8 mouse cellular contexts compared by ENCODE assay signal in genomic region chr15:81522761-81523168, GRCm38 (mm10). TPM values are rescaled to one million over a fixed set of nuclear protein-coding genes. Genes with fewer than 3 reads are reported as not detected.
A peak's percentile ranks its signal among the peaks of the same experiment; 100 is the strongest.
DNase-seq lines count a peak whose midpoint lies in the region; ATAC-seq and TF ChIP-seq lines count a peak whose summit lies in the region.

No protein-coding gene starts in this region.

- no peaks in the 10 kb centered on the region for H3K9me3 ChIP-seq in heart, embryonic 14.5 days (ENCODE audit: control insufficient read depth, low read length)
- no peaks in the 10 kb centered on the region for H3K9me3 ChIP-seq in ES-E14 (ENCODE audit: control insufficient read depth, insufficient read depth, low read depth, low read length)
- H3K9me3 ChIP-seq in forebrain, embryonic 13.5 days (replicated peaks), result no peaks in the 10 kb centered on the region
- no peaks in the 10 kb centered on the region for H3K9me3 ChIP-seq in liver, embryonic 12.5 days (replicated peaks)
- H3K9me3 ChIP-seq in stomach, embryonic 16.5 days (replicated peaks; ENCODE audit: control insufficient read depth, low read length), result no peaks in the 10 kb centered on the region

- peak; percentile 72; the same call in 1 of the 2 replicates for ATAC-seq in heart, embryonic 14.5 days (ENCODE audit: insufficient number of reproducible peaks, insufficient read depth, low FRiP score, low read depth)
- peak; percentile 65; the same call in 1 of the 2 replicates for ATAC-seq in forebrain, embryonic 13.5 days
- peak; percentile 86 for ATAC-seq in liver, embryonic 12.5 days
- peak; percentile 89 for ATAC-seq in stomach, embryonic 16.5 days (ENCODE audit: insufficient read depth, low FRiP score)

- H3K9ac ChIP-seq in heart, embryonic 14.5 days (ENCODE audit: low read length), result peak overlapping the region; percentile 80
- H3K9ac ChIP-seq in ES-E14 (ENCODE audit: insufficient read depth, low read depth, low read length, poor library complexity, severe bottlenecking), result peak overlapping the region; percentile 79
- H3K9ac ChIP-seq in forebrain, embryonic 13.5 days, result peak overlapping the region; percentile 76
- H3K9ac ChIP-seq in liver, embryonic 12.5 days, result peak overlapping the region; percentile 71
- peak overlapping the region; percentile 74 for H3K9ac ChIP-seq in stomach, embryonic 16.5 days (ENCODE audit: low read length)

- DNase-seq in heart, adult 18-20 months, result no peak
- peak; percentile 65 for DNase-seq in ES-E14 (ENCODE audit: low read depth, low spot score)
- no peak for DNase-seq in adrenal gland, adult 8-10 months
- DNase-seq in left cerebral cortex, adult 8-10 months (ENCODE audit: low spot score in 2 of 2), result no peak

- peaks cover 0 to 3% of the 10 kb centered on the region in 2 experiments; a peak in 2 of 4 replicates for H3K4me1 ChIP-seq in heart, embryonic 14.5 days (ENCODE audit: control insufficient read depth in 2 of 2, insufficient read depth in 2 of 2, low read length in 2 of 2)
- H3K4me1 ChIP-seq in ES-E14 (ENCODE audit: control insufficient read depth in 2 of 2, insufficient read depth in 2 of 2, low read length in 2 of 2, poor library complexity in 1 of 2), result peaks cover 14 to 17% of the 10 kb centered on the region in 2 experiments
- H3K4me1 ChIP-seq in forebrain, embryonic 13.5 days, result peaks cover 16% of the 10 kb centered on the region
- peaks cover 34% of the 10 kb centered on the region for H3K4me1 ChIP-seq in liver, embryonic 12.5 days
- H3K4me1 ChIP-seq in stomach, embryonic 16.5 days (ENCODE audit: control insufficient read depth, insufficient read depth, low read length), result 0 out of 2 replicates have a peak, but pooled peaks cover 5% of the 10 kb centered on the region

- H3K4me2 ChIP-seq in heart, embryonic 14.5 days (ENCODE audit: low read length), result peak overlapping the region; percentile 83
- H3K4me2 ChIP-seq in forebrain, embryonic 13.5 days, result peak overlapping the region; percentile 95
- H3K4me2 ChIP-seq in liver, embryonic 12.5 days, result peak overlapping the region; percentile 94
- peak overlapping the region; percentile 87 for H3K4me2 ChIP-seq in stomach, embryonic 16.5 days (ENCODE audit: low read depth, low read length)

- in situ Hi-C loops in ES-E14 (cut with MboI; ENCODE audit: low sequenced_read_pairs in 2 of 2, unreplicated experiment in 2 of 2), result no loop called here

- H3K4me3 ChIP-seq in heart, embryonic 14.5 days (ENCODE audit: control insufficient read depth in 1 of 2, insufficient read depth in 1 of 2, low read depth in 1 of 2, low read length in 2 of 2), result peak overlapping the region; percentile 52 to 74
- peak overlapping the region; percentile 72 to 81 for H3K4me3 ChIP-seq in ES-E14 (ENCODE audit: insufficient read depth in 1 of 2, low read depth in 1 of 2, low read length in 2 of 2, poor library complexity in 1 of 2, severe bottlenecking in 1 of 2)
- H3K4me3 ChIP-seq in forebrain, embryonic 13.5 days, result peak overlapping the region; percentile 59
- H3K4me3 ChIP-seq in liver, embryonic 12.5 days, result peak overlapping the region; percentile 60
- peak overlapping the region; percentile 62 for H3K4me3 ChIP-seq in stomach, embryonic 16.5 days (replicated peaks; ENCODE audit: low read length)

- no peaks in the 10 kb centered on the region for H3K36me3 ChIP-seq in heart, embryonic 14.5 days (ENCODE audit: control insufficient read depth, insufficient read depth, low read length)
- no peaks in the 10 kb centered on the region for H3K36me3 ChIP-seq in ES-E14 (ENCODE audit: control insufficient read depth, insufficient read depth, low read length, poor library complexity, severe bottlenecking)
- H3K36me3 ChIP-seq in forebrain, embryonic 13.5 days (ENCODE audit: poor library complexity, severe bottlenecking), result no peaks in the 10 kb centered on the region
- H3K36me3 ChIP-seq in liver, embryonic 12.5 days, result no peaks in the 10 kb centered on the region
- no peaks in the 10 kb centered on the region for H3K36me3 ChIP-seq in stomach, embryonic 16.5 days (ENCODE audit: control insufficient read depth, insufficient read depth, low read length)

- H3K27me3 ChIP-seq in heart, embryonic 14.5 days (ENCODE audit: control insufficient read depth, insufficient read depth, low read length), result no peaks in the 10 kb centered on the region
- no peaks in the 10 kb centered on the region; the same call in 1 of the 2 replicates for H3K27me3 ChIP-seq in forebrain, embryonic 13.5 days
- peaks cover 6% of the 10 kb centered on the region; the same call in 1 of the 2 replicates for H3K27me3 ChIP-seq in liver, embryonic 12.5 days (replicated peaks)
- H3K27me3 ChIP-seq in stomach, embryonic 16.5 days (ENCODE audit: control insufficient read depth, insufficient read depth, low read length), result no peaks in the 10 kb centered on the region

- H3K27ac ChIP-seq in heart, embryonic 14.5 days (replicated peaks in 1 of 2; ENCODE audit: control insufficient read depth in 1 of 2, insufficient read depth in 1 of 2, low read depth in 2 of 2, low read length in 2 of 2), result peak overlapping the region; percentile 92 to 95
- peak overlapping the region; percentile 99 for H3K27ac ChIP-seq in ES-E14 (ENCODE audit: insufficient read depth, low read depth, low read length, poor library complexity, severe bottlenecking)
- peak overlapping the region; percentile 62 for H3K27ac ChIP-seq in forebrain, embryonic 13.5 days
- peak overlapping the region; percentile 90 for H3K27ac ChIP-seq in liver, embryonic 12.5 days
- H3K27ac ChIP-seq in stomach, embryonic 16.5 days (ENCODE audit: low read length), result peak overlapping the region; percentile 96

- WGBS in heart, embryonic 14.5 days, result under 1% methylated on average over 15 of the region's 16 CpGs
- WGBS in forebrain, embryonic 13.5 days, result 0% methylated on average over 15 of the region's 16 CpGs
- WGBS in liver, embryonic 12.5 days (ENCODE audit: insufficient replicate concordance), result 0% methylated on average over 16 of the region's 16 CpGs
- under 1% methylated on average over 16 of the region's 16 CpGs for WGBS in stomach, embryonic 16.5 days

TF ChIP-seq in ES-E14, 5 proteins besides CTCF, POLR2A, EP300 and RAD21:
- TF ChIP-seq ZC3H11A (IDR thresholded peaks at IDR 0.05; ENCODE audit: borderline replicate concordance, low read depth, low read length) (no peak), ZNF384 (IDR thresholded peaks at IDR 0.05; ENCODE audit: low read depth, low read length) (no peak), MAFK (IDR thresholded peaks at IDR 0.05; ENCODE audit: insufficient read depth, low read depth, low read length) (0 out of 2 replicates have a peak, but pooled peaks have one; percentile 6)
TF ChIP-seq in ES-E14: peak in this region for 1.

RNA-seq across cellular contexts. Expression of gene Rbx1, which starts 56.7 kb away (rescaled TPM):
- polyA plus RNA-seq in heart, embryonic 14.5 days (2014; fragmentation: Nextera tagmentation; extraction: Ambion mirVana), result 426 and 448 TPM in 2 replicates
- total RNA-seq in heart, adult 18-20 months (2021), result 100 to 1,000 TPM; 113 to 130 TPM
- 179 and 282 TPM in 2 replicates for total RNA-seq in ES-E14 (2012; rRNA removed)
- polyA plus RNA-seq in forebrain, embryonic 13.5 days (2015; fragmentation: Nextera tagmentation; extraction: Ambion mirVana), result 581 and 625 TPM in 2 replicates
- 334 and 384 TPM in 2 replicates for polyA plus RNA-seq in liver, embryonic 12.5 days (2016; fragmentation: Nextera tagmentation; extraction: Ambion mirVana)
- 417 and 432 TPM in 2 replicates for polyA plus RNA-seq in stomach, embryonic 16.5 days (2015; fragmentation: Nextera tagmentation; extraction: Ambion mirVana)
- 100 to 1,000 TPM; 150 to 165 (median 155) TPM for total RNA-seq in adrenal gland, adult 8-10 months (2022)
- 100 to 1,000 TPM; 125 to 142 (median 132) TPM for total RNA-seq in left cerebral cortex, adult 8-10 months (2022)
